Comparison of ENCODE assay signal across 10 mouse cellular contexts in the genomic region with DNA sequence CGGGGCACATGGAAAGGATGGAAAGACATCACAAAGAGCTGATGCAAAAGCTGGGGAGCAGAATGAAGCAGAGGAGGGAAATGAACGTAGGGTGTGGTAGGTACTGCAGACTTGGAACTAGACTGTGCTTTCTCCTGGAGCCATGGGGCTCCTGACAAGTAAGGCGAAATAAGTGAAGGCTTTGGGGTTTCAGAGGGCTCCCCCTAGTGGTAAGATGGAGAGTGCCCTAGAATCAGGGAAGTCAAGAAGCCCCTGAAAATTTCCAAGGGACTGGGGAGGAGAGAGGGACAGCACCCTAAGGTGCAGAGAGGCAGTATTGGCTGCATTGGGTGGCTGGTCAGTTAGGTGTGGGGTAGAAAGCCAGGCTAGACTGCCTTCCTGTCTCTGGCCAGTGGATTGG. TPM values are rescaled to one million over a fixed set of nuclear protein-coding genes. Genes with fewer than 3 reads are reported as not detected.
DNase-seq lines count a peak whose midpoint lies in the region; ATAC-seq and TF ChIP-seq lines count a peak whose summit lies in the region.
"Had no signal": no experiment of that assay in that cellular context is flagged by ENCODE, and none has a peak within 500 bp of the region (broad histone marks: within the 10 kb centered on the region; RNA-seq: fewer than 3 reads in every experiment).

No protein-coding gene starts in this region.

- DNase-seq in adrenal gland, adult 2 months: peak; percentile 56
- DNase-seq in adrenal gland, postnatal 4 days (ENCODE audit: low spot score in 2 of 2): no peak
- DNase-seq in left cerebral cortex, postnatal 25 days (ENCODE audit: low spot score in 2 of 2): peak; percentile 46 to 72
- DNase-seq in left cerebral cortex, postnatal 10 days (ENCODE audit: extremely low spot score in 1 of 2, low spot score in 2 of 2): no peak
- peak; percentile 78 for DNase-seq in adrenal gland, postnatal 14 days
- peak; percentile 62 for DNase-seq in forelimb bud, embryonic 11.5 days (ENCODE audit: low read depth, low spot score)
- peak; percentile 38 for DNase-seq in lung, adult 2 months
- DNase-seq in stomach, postnatal 0 days (ENCODE audit: low spot score): peak; percentile 55

- peaks cover 8% of the 10 kb centered on the region for H3K4me1 ChIP-seq in lung, adult 2 months (ENCODE audit: control insufficient read depth, insufficient read depth, low read length)
- 0 out of 2 replicates have a peak, but pooled peaks cover 3% of the 10 kb centered on the region for H3K4me1 ChIP-seq in stomach, postnatal 0 days (replicated peaks; ENCODE audit: control insufficient read depth, insufficient read depth)

- intact Hi-C loops in left cerebral cortex, postnatal 25 days (cut with DNase I): loop anchor here (1.0 kb wide), 1 partner anchor 58 kb away; the partner anchor contains the start of gene Ahcyl1
- intact Hi-C loops in left cerebral cortex, postnatal 10 days (cut with DNase I): loop anchor here (5.0 kb wide), 3 partner anchors 57 to 108 kb away; partner anchors contain the start of gene Ahcyl1

- WGBS in lung, adult 2 months: 55% methylated on average over 3 of the region's 3 CpGs
- 45% methylated on average over 3 of the region's 3 CpGs for WGBS in stomach, postnatal 0 days

- H3K27me3 ChIP-seq in stomach, postnatal 0 days (ENCODE audit: control insufficient read depth, insufficient read depth, low read length): no peaks in the 10 kb centered on the region
- H3K27me3 ChIP-seq: heart, embryonic 15.5 days; neural tube, embryonic 13.5 days had no signal

- no peak overlapping the region for H3K4me3 ChIP-seq in lung, adult 2 months (replicated peaks; ENCODE audit: extremely low read depth, low read depth, low read length)
- H3K4me3 ChIP-seq in stomach, postnatal 0 days (ENCODE audit: low read depth, low read length): no peak overlapping the region
- H3K4me3 ChIP-seq: heart, embryonic 15.5 days; neural tube, embryonic 13.5 days had no signal

- peaks cover 13% of the 10 kb centered on the region for H3K36me3 ChIP-seq in stomach, postnatal 0 days (ENCODE audit: control insufficient read depth, insufficient read depth, low read length)

- no peak for TF ChIP-seq POLR2A in lung, adult 2 months (IDR thresholded peaks at IDR 0.05; ENCODE audit: borderline replicate concordance, extremely low read depth, low read depth, low read length)

- peak; percentile 25; the same call in 1 of the 2 replicates for TF ChIP-seq CTCF in lung, adult 2 months (IDR thresholded peaks at IDR 0.05; ENCODE audit: insufficient read depth, low read length)
- TF ChIP-seq CTCF in stomach, postnatal 0 days (IDR thresholded peaks at IDR 0.05; ENCODE audit: low read depth): peak; percentile 85

- no peak overlapping the region for H3K9ac ChIP-seq in stomach, postnatal 0 days (ENCODE audit: low read length)
- H3K9ac ChIP-seq: heart, embryonic 15.5 days; neural tube, embryonic 13.5 days had no signal

- no peaks in the 10 kb centered on the region for H3K9me3 ChIP-seq in stomach, postnatal 0 days (ENCODE audit: control insufficient read depth, low read length)
- H3K9me3 ChIP-seq: heart, embryonic 15.5 days; neural tube, embryonic 13.5 days had no signal

- no peak overlapping the region for H3K27ac ChIP-seq in stomach, postnatal 0 days (replicated peaks)
- H3K27ac ChIP-seq: heart, embryonic 15.5 days; neural tube, embryonic 13.5 days had no signal

- ATAC-seq in stomach, postnatal 0 days (ENCODE audit: low FRiP score, low TSS enrichment): no peak; the same call in 1 of the 2 replicates

- H3K4me2 ChIP-seq in stomach, postnatal 0 days (replicated peaks; ENCODE audit: low read depth): no peak overlapping the region
- H3K4me2 ChIP-seq: heart, embryonic 15.5 days; neural tube, embryonic 13.5 days had no signal

- no peak for TF ChIP-seq EP300 in stomach, postnatal 0 days (optimal IDR thresholded peaks at IDR 0.05)

RNA-seq across cellular contexts. Expression of gene Csf1, which starts 5.6 kb away (rescaled TPM):
- 10 to 100 TPM; 16.5 to 25.2 TPM for total RNA-seq in adrenal gland, adult 2 months (2021)
- 21.1 and 23.4 TPM in 2 replicates for polyA plus RNA-seq in adrenal gland, adult 2 months (2012; rRNA removed)
- total RNA-seq in adrenal gland, postnatal 4 days (2021): 10 to 100 TPM; 18.0 to 19.8 TPM
- 10 to 100 TPM; 10.7 to 11.2 TPM for total RNA-seq in left cerebral cortex, postnatal 25 days (2021)
- 1 to 10 TPM; 7.5 to 8.3 TPM for total RNA-seq in left cerebral cortex, postnatal 10 days (2021)
- total RNA-seq in adrenal gland, postnatal 14 days (2021): 17.4 and 18.5 TPM in 2 replicates
- 27.8 and 32.5 TPM in 2 replicates for polyA plus RNA-seq in lung, adult 2 months (2012; rRNA removed)
- polyA plus RNA-seq in stomach, postnatal 0 days (2015; fragmentation: Nextera tagmentation; extraction: Ambion mirVana): 13.1 and 14.7 TPM in 2 replicates

RNA-seq across cellular contexts. Expression of gene Ahcyl1, which starts 58.3 kb away (rescaled TPM):
- total RNA-seq in adrenal gland, adult 2 months (2021): 100 to 1,000 TPM; 218 to 230 TPM
- polyA plus RNA-seq in adrenal gland, adult 2 months (2012; rRNA removed): 33.9 and 37.0 TPM in 2 replicates
- total RNA-seq in adrenal gland, postnatal 4 days (2021): 100 to 1,000 TPM; 171 to 173 TPM
- 100 to 1,000 TPM; 324 to 332 TPM for total RNA-seq in left cerebral cortex, postnatal 25 days (2021)
- total RNA-seq in left cerebral cortex, postnatal 10 days (2021): 100 to 1,000 TPM; 246 to 267 TPM
- total RNA-seq in adrenal gland, postnatal 14 days (2021): 272 and 320 TPM in 2 replicates
- polyA plus RNA-seq in lung, adult 2 months (2012; rRNA removed): 33.7 and 53.1 TPM in 2 replicates
- polyA plus RNA-seq in stomach, postnatal 0 days (2015; fragmentation: Nextera tagmentation; extraction: Ambion mirVana): 39.8 and 41.4 TPM in 2 replicates

Comparison
In these comparisons a context has a peak if more than half of its experiments do, and no peak if none do; other contexts are left out.
1. DNase-seq: peak in adrenal gland, adult 2 months (single experiment), left cerebral cortex, postnatal 25 days (2 of 2), adrenal gland, postnatal 14 days (single experiment), forelimb bud, embryonic 11.5 days (single experiment), lung, adult 2 months (single experiment) and stomach, postnatal 0 days (single experiment); none in adrenal gland, postnatal 4 days (0 of 2) and left cerebral cortex, postnatal 10 days (0 of 2).